Mouse (Mus musculus) erythroblast, embryonic 14.5 days (primary cell): Measurements from ENCODE around the gene 9430097D07Rik. TPM values are rescaled to one million over a fixed set of nuclear protein-coding genes. Genes with fewer than 3 reads are reported as not detected.
A peak's percentile ranks its signal among the peaks of the same experiment; 100 is the strongest.

ENCODE experiments used
- H3K27me3 ChIP-seq: 2 replicates; pipeline ENCODE4 v1.6.1; 2012; ENCODE audit warnings: inconsistent platforms; ENCODE audit not compliant: control insufficient read depth
- H3K36me3 ChIP-seq: 2 replicates; pipeline ENCODE4 v1.6.1; 2012; ENCODE audit warnings: mild to moderate bottlenecking, inconsistent platforms; ENCODE audit not compliant: control insufficient read depth
- H3K4me1 ChIP-seq: 2 replicates; pipeline ENCODE4 v1.6.1; 2012; ENCODE audit warnings: inconsistent platforms; ENCODE audit not compliant: control insufficient read depth
- H3K4me3 ChIP-seq: replicated peaks from 2 replicates; pipeline ENCODE3; 2012; ENCODE audit warnings: moderate library complexity, mild to moderate bottlenecking, inconsistent platforms
- H3K9me3 ChIP-seq: 2 replicates; pipeline ENCODE4 v1.6.1; 2012; ENCODE audit warnings: low read length, inconsistent platforms, mixed read lengths; ENCODE audit not compliant: control insufficient read depth
- GATA1 ChIP-seq: IDR thresholded peaks from 2 replicates; pipeline ENCODE4 v1.6.1; 2012; ENCODE audit warnings: low read length, inconsistent platforms, mixed read lengths
- TAL1 ChIP-seq: IDR thresholded peaks from 3 replicates; pipeline ENCODE4 v1.6.1; 2012; ENCODE audit warnings: low read length, inconsistent platforms, mixed read lengths
- polyA plus RNA-seq: library from polyadenylated mRNA; stranded (reverse); fragments of >175 nt; gene quantifications from 2 replicates; pipeline ENCODE4 v1.2.3, GENCODE M21; 2012

Gene 9430097D07Rik
- polyA plus RNA-seq, 1 experiment: not detected

DNA sequence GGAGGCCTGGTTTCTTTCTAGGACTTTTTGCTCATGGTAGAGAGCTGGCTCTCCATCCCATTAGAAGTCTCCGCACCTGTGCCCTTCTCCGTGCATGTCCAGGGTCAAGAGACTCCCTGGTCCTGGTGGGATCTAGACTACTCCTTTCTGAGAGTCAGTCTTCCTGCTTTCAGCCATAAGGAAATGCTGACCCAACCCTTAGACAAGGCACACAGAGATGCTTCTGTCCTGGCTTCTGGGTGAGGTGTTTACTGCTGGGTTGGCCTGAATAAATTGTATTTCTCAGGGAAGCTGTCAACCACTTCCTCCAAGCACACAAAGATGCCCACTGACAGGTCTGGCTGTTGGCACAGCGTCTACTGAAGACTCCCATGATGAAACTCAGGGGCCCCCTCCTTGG is 23.9 kb upstream of the 9430097D07Rik start, which contains the start of gene St6galnac6:
TSS of gene St6galnac6 (plus strand) at position 301 of the 400 bp plus-strand sequence.
- TF ChIP-seq GATA1: no peak
- TF ChIP-seq TAL1: no peak
- Histone ChIP-seq H3K4me3 (no peak within 1 kb of the TSS), H3K36me3 (peaks cover 12% of the 10 kb centered on the region), H3K27me3 (no peaks in the 10 kb centered on the region), H3K4me1 (peaks cover 23% of the 10 kb centered on the region), H3K9me3 (no peaks in the 10 kb centered on the region)

GRCm38 (mm10) chr2:32598506-32598905 is 23.0 kb upstream of the 9430097D07Rik start:
- TF ChIP-seq GATA1 (no peak), TAL1 (no peak)
- H3K4me3 ChIP-seq: no peak overlapping the region
- H3K36me3 ChIP-seq: peaks cover 17% of the 10 kb centered on the region
- peaks cover 23% of the 10 kb centered on the region for H3K4me1 ChIP-seq
- H3K27me3 ChIP-seq: no peaks in the 10 kb centered on the region
- H3K9me3 ChIP-seq: no peaks in the 10 kb centered on the region

DNA sequence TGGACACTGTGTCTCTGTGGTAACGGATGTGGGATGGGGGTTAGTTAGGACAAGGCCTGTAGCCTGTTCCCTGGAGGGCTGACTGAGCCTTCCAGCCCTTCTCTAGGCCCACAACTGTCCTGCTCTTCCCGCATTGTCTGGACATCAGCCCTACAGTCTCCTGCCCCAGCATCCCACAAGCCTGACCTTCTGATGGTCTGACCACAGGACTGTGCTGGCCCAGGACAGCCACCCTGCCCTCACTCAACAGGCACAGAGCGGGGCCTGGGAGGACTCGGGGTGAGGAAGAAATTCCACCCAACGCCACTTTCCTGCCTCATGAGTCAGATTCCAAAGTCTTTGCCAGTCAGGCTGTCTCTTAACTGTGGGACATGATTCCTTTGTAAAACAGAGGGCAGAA is 22.2 kb upstream of the 9430097D07Rik start:
- Histone ChIP-seq H3K4me3 (no peak overlapping the region), H3K27me3 (no peaks in the 10 kb centered on the region), H3K4me1 (peaks cover 21% of the 10 kb centered on the region), H3K9me3 (no peaks in the 10 kb centered on the region), H3K36me3 (peaks cover 17% of the 10 kb centered on the region)
- TF ChIP-seq GATA1 (no peak), TAL1 (no peak)

DNA sequence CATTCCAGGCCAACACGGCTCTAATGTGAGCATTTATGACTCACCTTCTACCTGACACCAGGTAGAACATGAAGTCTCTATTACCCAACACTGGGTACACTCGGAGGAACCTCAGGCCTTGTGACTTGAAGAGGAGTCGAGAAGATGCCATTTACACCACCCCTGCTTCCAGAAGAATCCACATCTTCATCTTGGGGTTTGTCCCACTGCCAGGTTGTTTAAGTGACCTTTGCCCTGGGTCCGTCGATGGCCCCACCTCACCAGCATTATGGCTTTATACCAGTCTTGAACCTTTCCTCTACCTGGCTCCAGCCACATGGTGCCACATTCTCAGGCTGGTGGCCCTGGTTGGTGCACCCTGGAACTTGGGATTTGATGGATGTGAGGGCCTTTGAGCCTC is 21.8 kb upstream of the 9430097D07Rik start:
- H3K36me3 ChIP-seq: peaks cover 17% of the 10 kb centered on the region
- H3K9me3 ChIP-seq: no peaks in the 10 kb centered on the region
- no peak for TF ChIP-seq GATA1
- no peak for TF ChIP-seq TAL1
- peaks cover 17% of the 10 kb centered on the region for H3K4me1 ChIP-seq
- no peak overlapping the region for H3K4me3 ChIP-seq
- no peaks in the 10 kb centered on the region for H3K27me3 ChIP-seq

GRCm38 (mm10) chr2:32596725-32597124 is 21.2 kb upstream of the 9430097D07Rik start:
- Histone ChIP-seq H3K9me3 (no peaks in the 10 kb centered on the region), H3K36me3 (peaks cover 17% of the 10 kb centered on the region)
- no peak for TF ChIP-seq GATA1
- TF ChIP-seq TAL1: no peak

GRCm38 (mm10) chr2:32591249-32591648 is 15.8 kb upstream of the 9430097D07Rik start:
- no peak for TF ChIP-seq TAL1
- TF ChIP-seq GATA1: no peak
- Histone ChIP-seq H3K36me3 (peaks cover 6% of the 10 kb centered on the region), H3K27me3 (no peaks in the 10 kb centered on the region), H3K9me3 (no peaks in the 10 kb centered on the region), H3K4me1 (peaks cover 30% of the 10 kb centered on the region), H3K4me3 (no peak overlapping the region)

More at GRCm38 (mm10) chr2:32596725-32597124, 21.2 kb upstream of the 9430097D07Rik start:
- peaks cover 12% of the 10 kb centered on the region for H3K4me1 ChIP-seq
- H3K27me3 ChIP-seq: no peaks in the 10 kb centered on the region
- H3K4me3 ChIP-seq: no peak overlapping the region

DNA sequence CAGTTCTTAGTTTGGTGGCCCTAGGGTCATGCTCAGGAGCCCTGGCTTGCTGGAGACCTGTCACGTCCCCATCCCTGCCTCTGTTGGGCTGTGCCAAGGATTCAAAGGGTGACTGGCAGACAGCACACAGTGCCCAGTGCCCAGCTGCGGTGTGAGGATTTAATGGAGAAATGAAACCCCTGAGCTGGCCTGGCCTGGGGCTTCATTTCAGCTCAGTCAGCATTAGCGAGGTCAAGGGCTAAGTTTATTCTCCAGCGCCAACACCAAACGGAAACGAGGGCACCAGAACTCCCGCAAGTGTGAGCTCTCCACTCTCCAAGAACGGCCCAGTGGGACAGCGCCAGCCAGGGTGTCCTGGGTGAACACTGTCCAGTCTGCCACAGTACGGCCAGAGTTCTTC is 14.7 kb upstream of the 9430097D07Rik start:
- Histone ChIP-seq H3K4me3 (no peak overlapping the region), H3K27me3 (no peaks in the 10 kb centered on the region), H3K9me3 (no peaks in the 10 kb centered on the region), H3K36me3 (peaks cover 6% of the 10 kb centered on the region), H3K4me1 (peaks cover 33% of the 10 kb centered on the region)
- TF ChIP-seq GATA1 (no peak), TAL1 (no peak)

GRCm38 (mm10) chr2:32589213-32589795 is 13.8 kb upstream of the 9430097D07Rik start:
- TF ChIP-seq TAL1: no peak
- TF ChIP-seq GATA1: no peak
- Histone ChIP-seq H3K36me3 (peaks cover 5% of the 10 kb centered on the region), H3K4me1 (peaks cover 34% of the 10 kb centered on the region), H3K4me3 (no peak overlapping the region), H3K27me3 (no peaks in the 10 kb centered on the region), H3K9me3 (no peaks in the 10 kb centered on the region)

- Histone ChIP-seq H3K27me3 (peaks cover 6% of the 10 kb centered on the region), H3K9me3 (no peaks in the 10 kb centered on the region), H3K4me3 (peak overlapping the region; percentile 62), H3K36me3 (no peaks in the 10 kb centered on the region; the same call in 1 of the 2 replicates), H3K4me1 (peaks cover 48% of the 10 kb centered on the region)
- no peak for TF ChIP-seq GATA1
- no peak for TF ChIP-seq TAL1
Observed at GRCm38 (mm10) chr2:32587731-32588321, 12.3 kb upstream of the 9430097D07Rik start.
